Mouse (Mus musculus) lung, postnatal 0 days (tissue): ENCODE measurements around the gene Herc6. TPM values are rescaled to one million over a fixed set of nuclear protein-coding genes. Genes with fewer than 3 reads are reported as not detected.

Source experiments
- ATAC-seq: fragments of 200-750 bp; cut with Nextera tagmentation; 2 replicates; pipeline ENCODE4 v1.8.0; 2017; ENCODE audit warnings: moderate library complexity
- DNase-seq: peaks from one replicate; pipeline ENCODE4 v3.0.0-alpha.2; 2016; ENCODE audit warnings: low spot score
- H3K27ac ChIP-seq: fragments of 300-500 bp; sonication (generic); 2 replicates; pipeline ENCODE4 v1.5.1; 2014; ENCODE audit warnings: antibody characterized with exemption, mild to moderate bottlenecking, low read length, mixed read lengths
- H3K27me3 ChIP-seq: fragments of 300-500 bp; sonication (generic); replicated peaks from 2 replicates; pipeline ENCODE4 v1.6.1; 2014; ENCODE audit warnings: low read length, mixed read lengths; ENCODE audit not compliant: insufficient read depth
- H3K36me3 ChIP-seq: fragments of 300-500 bp; sonication (generic); 2 replicates; pipeline ENCODE4 v1.6.1; 2014; ENCODE audit warnings: low read length, mixed read lengths; ENCODE audit not compliant: insufficient read depth
- H3K4me1 ChIP-seq: fragments of 300-500 bp; sonication (generic); 2 replicates; pipeline ENCODE4 v1.6.1; 2014; ENCODE audit warnings: antibody characterized with exemption, low read depth, low read length, mixed read lengths; ENCODE audit not compliant: insufficient read depth
- H3K4me2 ChIP-seq: fragments of 300-500 bp; sonication (generic); replicated peaks from 2 replicates; pipeline ENCODE4 v1.6.1; 2014; ENCODE audit warnings: low read depth, mild to moderate bottlenecking, low read length, moderate library complexity, mixed read lengths
- H3K4me3 ChIP-seq: fragments of 300-500 bp; sonication (generic); 2 replicates; pipeline ENCODE4 v1.5.1; 2014; ENCODE audit warnings: low read depth, low read length
- H3K9ac ChIP-seq: fragments of 300-500 bp; sonication (generic); replicated peaks from 2 replicates; pipeline ENCODE4 v1.6.1; 2014; ENCODE audit warnings: low read depth, mild to moderate bottlenecking
- H3K9me3 ChIP-seq: fragments of 300-500 bp; sonication (generic); 2 replicates; pipeline ENCODE4 v1.6.1; 2016; ENCODE audit warnings: low read length, mixed read lengths
- CTCF ChIP-seq: IDR thresholded peaks from 2 replicates; pipeline ENCODE4 v1.5.1; 2016; ENCODE audit warnings: antibody characterized with exemption, mild to moderate bottlenecking
- EP300 ChIP-seq: IDR thresholded peaks from 2 replicates; pipeline ENCODE4 v1.6.1; 2016; ENCODE audit warnings: antibody characterized with exemption, mild to moderate bottlenecking, control low read depth
- WGBS: fragments of 180-500 bp; shearing (Covaris S2); extraction: QIAGEN DNeasy Blood & Tissue Kit; methylation state at CpG from one replicate; pipeline ENCODE4 v1.1.7; 2014; 5-methylcytosine and 5-hydroxymethylcytosine counted together
- polyA plus RNA-seq: library from polyadenylated mRNA; unstranded; fragments of >200 nt; fragmentation: Nextera tagmentation; extraction: Ambion mirVana; gene quantifications from 2 replicates; pipeline ENCODE4 v1.2.1, GENCODE M21; 2015

The Herc6 gene
- polyA plus RNA-seq, 1 experiment from 2014 or later, result 3.5 TPM

DNA sequence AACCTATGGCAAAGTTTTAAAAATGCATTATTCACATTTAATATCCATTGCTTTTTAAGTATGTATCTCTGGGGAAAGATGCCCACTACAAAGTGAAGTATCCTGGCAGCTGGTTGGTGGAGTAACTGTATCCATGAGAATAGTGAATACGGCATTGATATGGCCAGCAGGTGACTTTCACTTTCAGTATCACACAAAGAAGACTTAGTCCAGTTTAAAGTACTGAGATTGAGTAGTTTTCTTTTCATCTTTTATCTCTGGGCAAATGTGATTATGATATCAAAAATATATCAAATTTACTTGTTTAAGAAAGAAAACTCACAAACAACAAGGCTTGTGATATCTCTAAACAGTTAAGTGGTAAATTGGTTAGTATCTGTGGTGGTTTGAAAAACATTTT lies 125.9 kb downstream of the Herc6 start:
- no peak for DNase-seq
- TF ChIP-seq CTCF, result no peak
- TF ChIP-seq EP300, result no peak
- Histone ChIP-seq H3K9ac (no peak overlapping the region), H3K4me2 (no peak overlapping the region), H3K36me3 (no peaks in the 10 kb centered on the region), H3K4me3 (no peak overlapping the region), H3K4me1 (no peaks in the 10 kb centered on the region), H3K9me3 (no peaks in the 10 kb centered on the region), H3K27ac (no peak overlapping the region), H3K27me3 (no peaks in the 10 kb centered on the region)
- WGBS, result 77% methylated on average over 1 of the region's 1 CpGs
- ATAC-seq, result no peak

DNA sequence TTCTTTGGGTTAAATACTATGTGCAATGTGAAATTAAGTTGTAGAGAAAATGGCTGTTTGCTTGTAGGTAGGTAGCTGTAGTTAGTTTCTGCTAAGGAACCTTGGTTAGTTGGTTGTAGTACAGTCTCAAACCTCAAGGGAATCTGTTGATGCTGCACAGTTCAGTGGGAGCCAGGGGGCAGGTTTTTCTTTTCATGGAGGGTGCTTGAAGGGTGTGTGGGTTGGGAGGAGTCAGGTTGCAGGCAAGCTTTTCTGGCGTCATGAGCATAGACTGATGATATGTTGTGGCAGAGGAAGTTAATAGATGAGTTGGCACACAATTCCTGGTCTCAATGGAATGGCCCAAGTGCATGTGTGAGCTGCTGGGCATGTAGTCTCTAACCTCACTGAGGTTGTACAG lies 130.9 kb downstream of the Herc6 start:
- Histone ChIP-seq H3K27me3 (no peaks in the 10 kb centered on the region), H3K9me3 (no peaks in the 10 kb centered on the region), H3K4me2 (no peak overlapping the region), H3K36me3 (no peaks in the 10 kb centered on the region), H3K27ac (no peak overlapping the region), H3K4me3 (no peak overlapping the region), H3K9ac (no peak overlapping the region), H3K4me1 (no peaks in the 10 kb centered on the region)
- WGBS, result 14% methylated on average over 1 of the region's 1 CpGs
- DNase-seq (peak; percentile 11), ATAC-seq (peak; percentile 33; the same call in 1 of the 2 replicates)
- TF ChIP-seq CTCF (peak; percentile 36), EP300 (no peak)

Other genes with a start within 250 kb of the Herc6 start
- not detected in 2 replicates for gene Vmn1r17, start 217.3 kb upstream of the Herc6 start, polyA plus RNA-seq
- not detected in 2 replicates for gene Vmn1r18, start 185.2 kb upstream of the Herc6 start, polyA plus RNA-seq
- gene Vmn1r19, start 177.2 kb upstream of the Herc6 start, polyA plus RNA-seq, result not detected in 2 replicates
- gene Vmn1r20, start 152.1 kb upstream of the Herc6 start, polyA plus RNA-seq, result not detected in 2 replicates
- 5.5 and 6.6 TPM in 2 replicates for gene Ppm1k, start 45.5 kb upstream of the Herc6 start, polyA plus RNA-seq
- gene Pyurf, start 111.1 kb downstream of the Herc6 start, polyA plus RNA-seq, result 11.3 and 11.5 TPM in 2 replicates
- gene Lancl2, start 121.5 kb downstream of the Herc6 start, polyA plus RNA-seq, result 10.5 and 10.6 TPM in 2 replicates
- gene Vopp1, start 244.2 kb downstream of the Herc6 start, polyA plus RNA-seq, result 15.9 and 17.6 TPM in 2 replicates